Mouse (Mus musculus): ENCODE measurements around the gene Tomm22. TPM values are rescaled to one million over a fixed set of nuclear protein-coding genes. Genes with fewer than 3 reads are reported as not detected.

The Tomm22 gene
- polyA plus RNA-seq, 1 experiment from 2014 or later = 234 TPM

DNA sequence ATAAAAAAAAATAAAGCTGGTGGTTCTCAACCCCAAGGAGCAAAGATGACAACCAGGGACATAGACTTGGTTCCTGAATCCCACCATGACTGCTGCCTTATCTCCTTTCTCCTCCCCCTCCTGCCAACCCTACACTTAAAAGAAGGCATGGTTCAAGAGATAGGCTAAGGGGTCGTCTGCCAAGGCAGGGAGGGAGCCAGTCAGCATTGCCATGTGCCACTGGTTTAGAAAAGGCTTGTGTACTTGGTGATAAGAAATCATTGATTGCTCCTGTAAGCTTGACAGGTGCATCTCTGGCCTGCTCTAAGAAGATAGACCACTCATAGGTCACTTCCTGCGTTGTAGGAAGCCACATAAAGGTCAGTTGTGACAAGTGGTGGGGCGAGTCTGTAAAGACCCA lies 24.9 kb downstream of the Tomm22 start:
- no peak for ATAC-seq (ENCODE audit: insufficient number of reproducible peaks, low FRiP score)
- Histone ChIP-seq H3K27ac (ENCODE audit: poor library complexity, severe bottlenecking) (no peak overlapping the region), H3K27me3 (replicated peaks) (no peaks in the 10 kb centered on the region), H3K9me3 (replicated peaks) (no peaks in the 10 kb centered on the region), H3K9ac (no peak overlapping the region), H3K4me3 (no peak overlapping the region), H3K36me3 (peaks cover 18% of the 10 kb centered on the region), H3K4me1 (replicated peaks) (peaks cover 43% of the 10 kb centered on the region), H3K4me2 (no peak overlapping the region)
- 37% methylated on average over 3 of the region's 3 CpGs for WGBS

DNA sequence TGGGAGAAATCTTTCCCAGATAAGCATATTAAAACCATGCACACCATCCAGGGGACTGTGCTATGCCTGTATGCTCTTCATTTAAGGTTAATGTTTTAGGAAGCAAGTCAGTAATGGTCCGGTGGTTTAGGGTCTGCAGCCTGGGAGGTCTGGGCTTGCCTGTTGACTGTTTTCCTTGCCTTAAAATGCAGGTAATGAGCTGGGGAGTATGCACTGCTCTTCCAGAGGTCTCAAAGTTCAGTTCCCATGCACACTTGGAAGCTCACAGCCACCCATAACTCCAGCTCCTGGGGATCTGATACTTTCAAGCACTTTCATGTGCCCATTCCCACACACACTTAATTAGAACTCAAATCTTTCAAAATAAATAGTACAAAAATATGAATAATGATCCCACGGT lies 25.8 kb downstream of the Tomm22 start:
- ATAC-seq (ENCODE audit: insufficient number of reproducible peaks, low FRiP score) = no peak
- 92% methylated on average over 2 of the region's 2 CpGs for WGBS
- Histone ChIP-seq H3K4me2 (no peak overlapping the region), H3K4me3 (no peak overlapping the region), H3K27me3 (replicated peaks) (no peaks in the 10 kb centered on the region), H3K9ac (no peak overlapping the region), H3K27ac (ENCODE audit: poor library complexity, severe bottlenecking) (no peak overlapping the region), H3K4me1 (replicated peaks) (peaks cover 40% of the 10 kb centered on the region), H3K9me3 (replicated peaks) (no peaks in the 10 kb centered on the region), H3K36me3 (peaks cover 18% of the 10 kb centered on the region)

DNA sequence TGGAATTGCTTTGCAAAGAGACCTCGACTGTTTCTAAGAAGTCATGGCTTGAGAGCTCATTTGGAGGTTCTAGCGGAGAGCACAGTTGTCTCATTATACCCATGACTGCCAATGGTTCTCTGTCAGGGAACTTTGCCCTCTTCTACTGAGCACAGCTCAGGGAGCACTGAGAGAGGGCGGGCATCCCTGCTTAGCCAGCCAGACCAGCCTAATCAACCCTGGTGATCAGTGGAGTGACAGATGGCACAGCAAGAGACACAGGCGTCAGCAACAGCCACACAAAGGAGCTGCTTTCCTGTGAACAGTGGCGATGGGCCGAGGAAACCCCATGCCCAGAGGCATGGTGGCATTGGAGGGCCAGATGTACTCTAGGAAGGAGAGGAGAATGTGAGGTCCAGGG lies 26.4 kb downstream of the Tomm22 start:
- Histone ChIP-seq H3K9me3 (replicated peaks) (no peaks in the 10 kb centered on the region), H3K27me3 (replicated peaks) (no peaks in the 10 kb centered on the region), H3K9ac (no peak overlapping the region), H3K27ac (ENCODE audit: poor library complexity, severe bottlenecking) (no peak overlapping the region), H3K4me2 (no peak overlapping the region), H3K4me1 (replicated peaks) (peaks cover 35% of the 10 kb centered on the region), H3K4me3 (no peak overlapping the region), H3K36me3 (peaks cover 18% of the 10 kb centered on the region)
- ATAC-seq (ENCODE audit: insufficient number of reproducible peaks, low FRiP score) = no peak
- 81% methylated on average over 6 of the region's 6 CpGs for WGBS

GRCm38 (mm10) chr15:79697558-79698187 lies 27.0 kb downstream of the Tomm22 start:
- Histone ChIP-seq H3K4me3 (no peak overlapping the region), H3K27me3 (replicated peaks) (no peaks in the 10 kb centered on the region), H3K4me2 (no peak overlapping the region), H3K9me3 (replicated peaks) (no peaks in the 10 kb centered on the region), H3K9ac (no peak overlapping the region), H3K4me1 (replicated peaks) (peaks cover 35% of the 10 kb centered on the region), H3K36me3 (peaks cover 18% of the 10 kb centered on the region), H3K27ac (ENCODE audit: poor library complexity, severe bottlenecking) (no peak overlapping the region)
- 80% methylated on average over 9 of the region's 9 CpGs for WGBS
- no peak for ATAC-seq (ENCODE audit: insufficient number of reproducible peaks, low FRiP score)

DNA sequence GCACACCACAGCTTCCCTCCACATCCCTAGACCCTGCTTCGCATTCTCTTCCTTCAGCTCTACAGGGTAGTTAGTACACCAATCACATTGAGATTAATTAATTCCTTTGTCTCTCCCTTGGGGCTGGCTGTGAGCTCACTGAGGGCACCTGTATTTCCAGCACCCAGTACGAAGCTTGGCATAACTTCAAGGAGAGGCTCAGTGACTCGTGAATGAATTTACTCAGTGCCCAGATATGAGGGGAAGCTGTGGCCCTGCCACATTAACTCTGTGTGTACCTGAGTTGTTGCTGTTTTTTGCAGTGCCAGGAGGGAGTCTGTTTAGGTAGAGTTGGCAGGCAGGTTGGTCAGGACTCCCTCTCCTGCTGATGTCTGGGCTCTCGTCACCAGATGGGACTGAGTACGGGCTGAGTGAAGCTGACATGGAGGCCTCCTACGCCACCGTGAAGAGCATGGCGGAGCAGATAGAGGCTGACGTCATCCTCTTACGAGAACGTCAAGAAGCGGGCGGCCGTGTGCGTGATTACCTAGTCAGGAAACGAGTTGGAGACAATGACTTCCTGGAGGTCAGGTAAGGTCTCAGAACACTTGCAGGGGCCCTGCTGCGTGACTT lies 36.0 kb downstream of the Tomm22 start:
- Histone ChIP-seq H3K9ac (no peak overlapping the region), H3K9me3 (replicated peaks) (no peaks in the 10 kb centered on the region)
- no peak for ATAC-seq (ENCODE audit: insufficient number of reproducible peaks, low FRiP score)

DNA sequence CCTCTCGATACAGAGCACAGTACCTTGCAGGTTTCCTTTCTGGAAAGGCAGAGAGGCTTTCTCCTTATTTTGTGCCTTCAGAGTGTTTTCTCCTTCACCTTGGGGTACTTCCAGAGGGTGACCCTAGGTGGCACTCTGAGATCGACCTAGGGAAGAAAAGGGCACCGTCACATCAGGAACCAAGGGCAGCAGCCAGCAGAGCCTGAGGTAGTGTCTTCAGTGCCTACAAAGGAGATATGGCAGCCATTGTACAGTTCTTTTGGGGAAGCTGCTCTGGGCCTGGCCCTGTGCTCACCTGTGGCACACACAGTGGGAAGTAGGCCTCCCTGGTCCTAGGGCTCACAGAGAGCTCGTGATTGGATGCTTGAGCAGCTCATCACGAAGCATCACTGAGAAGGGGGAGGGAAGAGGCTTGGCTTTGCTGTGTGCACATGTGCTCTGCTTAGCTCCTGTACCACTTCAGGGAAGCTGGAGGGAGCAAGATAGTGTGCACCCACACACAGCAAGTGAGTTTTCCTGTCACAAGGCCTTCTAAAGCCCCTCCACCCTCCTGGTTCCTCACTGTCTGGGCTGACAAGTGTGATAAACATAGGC lies 37.7 kb downstream of the Tomm22 start:
- Histone ChIP-seq H3K4me3 (no peak overlapping the region), H3K9me3 (replicated peaks) (no peaks in the 10 kb centered on the region), H3K9ac (no peak overlapping the region), H3K4me1 (replicated peaks) (0 out of 2 replicates have a peak, but pooled peaks cover 3% of the 10 kb centered on the region), H3K36me3 (peaks cover 66% of the 10 kb centered on the region), H3K4me2 (no peak overlapping the region), H3K27ac (ENCODE audit: poor library complexity, severe bottlenecking) (no peak overlapping the region), H3K27me3 (replicated peaks) (no peaks in the 10 kb centered on the region)
- WGBS = 94% methylated on average over 5 of the region's 5 CpGs
- ATAC-seq (ENCODE audit: insufficient number of reproducible peaks, low FRiP score) = no peak

More for the DNA sequence above, 36.0 kb downstream of the Tomm22 start:
- Histone ChIP-seq H3K27ac (ENCODE audit: poor library complexity, severe bottlenecking) (no peak overlapping the region), H3K4me2 (no peak overlapping the region), H3K27me3 (replicated peaks) (no peaks in the 10 kb centered on the region), H3K36me3 (peaks cover 50% of the 10 kb centered on the region), H3K4me1 (replicated peaks) (0 out of 2 replicates have a peak, but pooled peaks cover 3% of the 10 kb centered on the region), H3K4me3 (no peak overlapping the region)
- WGBS = 74% methylated on average over 17 of the region's 17 CpGs

- H3K27me3 ChIP-seq (replicated peaks) = no peaks in the 10 kb centered on the region
- H3K9ac ChIP-seq = no peak overlapping the region
- H3K27ac ChIP-seq (ENCODE audit: poor library complexity, severe bottlenecking) = no peak overlapping the region
- no peak for ATAC-seq (ENCODE audit: insufficient number of reproducible peaks, low FRiP score)
- H3K4me2 ChIP-seq = no peak overlapping the region
- H3K4me1 ChIP-seq (replicated peaks) = no peaks in the 10 kb centered on the region
- no peaks in the 10 kb centered on the region for H3K9me3 ChIP-seq (replicated peaks)
- peaks cover 96% of the 10 kb centered on the region for H3K36me3 ChIP-seq
- no peak overlapping the region for H3K4me3 ChIP-seq
- WGBS = 91% methylated on average over 7 of the region's 7 CpGs
Measured at GRCm38 (mm10) chr15:79715646-79716045, 45.0 kb downstream of the Tomm22 start.

- WGBS = 88% methylated on average over 6 of the region's 6 CpGs
- H3K27ac ChIP-seq (ENCODE audit: poor library complexity, severe bottlenecking) = no peak overlapping the region
- no peaks in the 10 kb centered on the region for H3K27me3 ChIP-seq (replicated peaks)
- H3K4me3 ChIP-seq = no peak overlapping the region
- H3K4me1 ChIP-seq (replicated peaks) = no peaks in the 10 kb centered on the region
- H3K36me3 ChIP-seq = peaks cover 91% of the 10 kb centered on the region
- H3K9ac ChIP-seq = no peak overlapping the region
- H3K9me3 ChIP-seq (replicated peaks) = no peaks in the 10 kb centered on the region
- ATAC-seq (ENCODE audit: insufficient number of reproducible peaks, low FRiP score) = no peak
- no peak overlapping the region for H3K4me2 ChIP-seq
Measured at GRCm38 (mm10) chr15:79716710-79717109, 46.0 kb downstream of the Tomm22 start.

- 87% methylated on average over 8 of the region's 8 CpGs for WGBS
- Histone ChIP-seq H3K27me3 (replicated peaks) (no peaks in the 10 kb centered on the region), H3K4me3 (no peak overlapping the region), H3K9me3 (replicated peaks) (no peaks in the 10 kb centered on the region), H3K27ac (ENCODE audit: poor library complexity, severe bottlenecking) (no peak overlapping the region), H3K36me3 (peaks cover 74% of the 10 kb centered on the region), H3K4me2 (no peak overlapping the region), H3K4me1 (replicated peaks) (no peaks in the 10 kb centered on the region), H3K9ac (no peak overlapping the region)
- no peak for ATAC-seq (ENCODE audit: insufficient number of reproducible peaks, low FRiP score)
Measured at GRCm38 (mm10) chr15:79720267-79720666, 49.6 kb downstream of the Tomm22 start.

- H3K27ac ChIP-seq (ENCODE audit: poor library complexity, severe bottlenecking) = no peak overlapping the region
- no peaks in the 10 kb centered on the region for H3K9me3 ChIP-seq (replicated peaks)
- H3K36me3 ChIP-seq = peaks cover 74% of the 10 kb centered on the region
- H3K4me1 ChIP-seq (replicated peaks) = no peaks in the 10 kb centered on the region
- no peak overlapping the region for H3K9ac ChIP-seq
- 80% methylated on average over 4 of the region's 4 CpGs for WGBS
- ATAC-seq (ENCODE audit: insufficient number of reproducible peaks, low FRiP score) = no peak
- no peak overlapping the region for H3K4me2 ChIP-seq
- H3K4me3 ChIP-seq = no peak overlapping the region
- no peaks in the 10 kb centered on the region for H3K27me3 ChIP-seq (replicated peaks)
Measured at GRCm38 (mm10) chr15:79720796-79721195, 50.1 kb downstream of the Tomm22 start.
